Mouse (Mus musculus): ENCODE data around the gene Dcst2. TPM values are rescaled to one million over a fixed set of nuclear protein-coding genes. Genes with fewer than 3 reads are reported as not detected.
A peak's percentile ranks its signal among the peaks of the same experiment; 100 is the strongest.

The Dcst2 gene
- polyA plus RNA-seq, 1 experiment from 2014 or later = 0.06 TPM

DNA sequence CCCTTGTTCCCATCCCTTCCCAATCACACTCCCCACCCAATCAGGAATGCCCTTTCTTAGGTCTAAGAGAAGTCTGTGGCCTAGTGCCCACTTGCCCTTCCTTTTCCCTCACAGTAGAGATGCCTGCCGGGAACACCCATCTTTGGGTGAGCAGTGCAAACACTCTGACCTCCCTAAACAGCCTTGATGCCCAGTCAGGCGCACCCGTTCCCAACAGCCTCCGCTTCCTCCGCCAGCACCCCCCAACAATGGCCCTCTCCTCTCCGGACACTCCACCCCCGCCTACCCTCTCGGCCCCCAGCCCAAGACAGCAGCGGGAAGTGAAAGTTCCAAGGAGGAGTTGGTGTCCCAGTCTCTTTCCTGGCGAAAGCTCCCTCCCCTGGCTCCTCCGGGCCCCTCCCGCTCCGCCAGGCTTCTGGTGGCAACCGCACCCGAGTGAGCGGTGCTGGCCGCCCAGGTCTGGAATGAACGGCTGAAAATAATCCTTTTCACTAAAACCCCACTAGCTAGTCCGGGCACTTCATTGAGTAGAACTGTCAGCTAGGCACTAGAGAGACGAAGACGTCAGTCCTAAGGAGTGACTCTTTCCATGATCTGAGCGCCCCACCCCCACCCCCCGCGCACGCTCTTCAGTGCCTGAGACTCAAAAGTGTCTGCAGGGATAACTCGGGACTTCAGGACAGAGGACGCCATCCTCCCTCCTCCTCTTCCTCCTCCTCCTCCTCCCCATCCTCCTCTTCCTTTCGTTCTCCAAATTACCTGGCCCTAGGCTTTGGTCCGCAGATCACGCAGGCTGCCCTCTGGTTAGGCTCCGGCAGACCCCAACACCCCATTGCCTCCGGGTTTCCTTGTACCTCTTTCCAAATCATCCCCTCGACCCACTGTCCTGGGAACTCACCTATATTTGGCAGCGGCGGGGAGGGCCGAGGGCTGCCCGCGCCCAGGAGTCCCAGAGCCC, 12.6 kb upstream of the Dcst2 start:
- ATAC-seq = peak; percentile 43; the same call in 1 of the 2 replicates
- H3K4me3 ChIP-seq = peak overlapping the region; percentile 62
- peak overlapping the region; percentile 76 for H3K9ac ChIP-seq
- WGBS = 1% methylated on average over 38 of the region's 38 CpGs
- H3K27me3 ChIP-seq = peaks cover 33% of the 10 kb centered on the region
- H3K36me3 ChIP-seq (ENCODE audit: poor library complexity, severe bottlenecking) = peaks cover 12% of the 10 kb centered on the region; the same call in 1 of the 2 replicates
- peak overlapping the region; percentile 94 for H3K4me2 ChIP-seq
- peaks cover 20% of the 10 kb centered on the region for H3K4me1 ChIP-seq
- H3K9me3 ChIP-seq (replicated peaks) = no peaks in the 10 kb centered on the region
- peak overlapping the region; percentile 69; the same call in 1 of the 2 replicates for H3K27ac ChIP-seq

DNA sequence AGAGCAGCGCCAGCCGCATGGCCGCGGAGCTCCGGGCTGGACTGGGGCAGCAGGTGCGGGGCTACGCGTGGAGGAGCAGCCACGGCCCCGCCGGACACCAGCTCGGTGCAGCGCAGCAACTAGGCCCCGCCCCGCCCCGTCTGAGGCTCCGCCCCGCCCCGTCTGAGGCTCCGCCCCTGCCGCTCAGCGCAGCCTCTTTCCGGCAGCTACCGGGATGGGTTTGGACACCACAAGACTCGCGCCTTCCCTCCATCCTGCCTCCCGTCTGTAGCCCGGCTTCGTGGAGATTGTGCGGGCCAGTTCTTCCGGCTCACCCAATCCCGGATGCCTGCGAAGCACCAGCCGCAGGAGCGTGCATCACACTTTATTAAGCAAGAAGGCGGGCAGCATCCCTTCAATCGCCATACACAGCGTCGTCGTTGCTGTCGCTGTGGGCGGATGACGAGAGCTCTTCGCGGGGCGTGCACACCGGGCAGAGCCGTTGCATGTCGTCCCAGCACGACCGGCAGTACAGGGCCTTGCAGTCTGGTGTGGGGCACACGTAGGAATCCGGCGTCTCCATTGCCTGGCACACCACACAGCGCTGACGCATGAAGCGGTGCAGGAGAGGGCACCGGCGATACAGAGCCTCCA, 11.8 kb upstream of the Dcst2 start, which contains the start of gene Adam15:
Gene Adam15, minus strand, starts transcription at position 128 of the 633 bp plus-strand sequence.
- Histone ChIP-seq H3K9me3 (replicated peaks) (no peaks in the 10 kb centered on the region), H3K4me2 (peak within 1 kb of the TSS; percentile 94), H3K27me3 (peaks cover 33% of the 10 kb centered on the region), H3K4me1 (peaks cover 22% of the 10 kb centered on the region), H3K4me3 (peak within 1 kb of the TSS; percentile 62), H3K27ac (peak within 1 kb of the TSS; percentile 69), H3K9ac (peak within 1 kb of the TSS; percentile 76), H3K36me3 (ENCODE audit: poor library complexity, severe bottlenecking) (peaks cover 9% of the 10 kb centered on the region; the same call in 1 of the 2 replicates)
- peak; percentile 96 for ATAC-seq
- WGBS = 1% methylated on average over 48 of the region's 59 CpGs

DNA sequence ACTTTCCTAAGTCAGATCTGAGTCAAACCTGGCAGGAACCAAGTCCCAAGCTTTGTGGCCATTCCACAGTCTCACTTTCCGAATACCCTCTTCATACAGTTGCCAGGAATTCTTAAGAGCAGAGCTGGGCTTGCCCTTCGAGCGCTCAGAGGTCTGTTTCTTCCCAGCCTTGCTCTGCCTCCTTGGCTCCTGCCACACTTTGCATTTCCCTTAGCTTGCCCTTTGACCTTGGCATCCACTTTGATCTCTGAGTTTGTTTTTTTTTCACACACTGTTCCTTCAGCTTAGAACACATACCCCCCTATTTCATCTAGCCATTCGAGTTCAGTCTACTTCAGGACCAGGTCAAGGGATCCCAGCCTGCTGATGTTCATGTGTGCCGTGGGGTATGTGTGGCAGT, 10.5 kb upstream of the Dcst2 start:
- H3K4me1 ChIP-seq = peaks cover 23% of the 10 kb centered on the region
- no peaks in the 10 kb centered on the region for H3K9me3 ChIP-seq (replicated peaks)
- no peak overlapping the region for H3K4me2 ChIP-seq
- 81% methylated on average over 5 of the region's 5 CpGs for WGBS
- H3K4me3 ChIP-seq = no peak overlapping the region
- H3K27ac ChIP-seq = no peak overlapping the region
- no peak for ATAC-seq
- H3K27me3 ChIP-seq = peaks cover 42% of the 10 kb centered on the region
- H3K9ac ChIP-seq = no peak overlapping the region
- 0 out of 2 replicates have a peak, but pooled peaks cover under 1% of the 10 kb centered on the region for H3K36me3 ChIP-seq (ENCODE audit: poor library complexity, severe bottlenecking)

DNA sequence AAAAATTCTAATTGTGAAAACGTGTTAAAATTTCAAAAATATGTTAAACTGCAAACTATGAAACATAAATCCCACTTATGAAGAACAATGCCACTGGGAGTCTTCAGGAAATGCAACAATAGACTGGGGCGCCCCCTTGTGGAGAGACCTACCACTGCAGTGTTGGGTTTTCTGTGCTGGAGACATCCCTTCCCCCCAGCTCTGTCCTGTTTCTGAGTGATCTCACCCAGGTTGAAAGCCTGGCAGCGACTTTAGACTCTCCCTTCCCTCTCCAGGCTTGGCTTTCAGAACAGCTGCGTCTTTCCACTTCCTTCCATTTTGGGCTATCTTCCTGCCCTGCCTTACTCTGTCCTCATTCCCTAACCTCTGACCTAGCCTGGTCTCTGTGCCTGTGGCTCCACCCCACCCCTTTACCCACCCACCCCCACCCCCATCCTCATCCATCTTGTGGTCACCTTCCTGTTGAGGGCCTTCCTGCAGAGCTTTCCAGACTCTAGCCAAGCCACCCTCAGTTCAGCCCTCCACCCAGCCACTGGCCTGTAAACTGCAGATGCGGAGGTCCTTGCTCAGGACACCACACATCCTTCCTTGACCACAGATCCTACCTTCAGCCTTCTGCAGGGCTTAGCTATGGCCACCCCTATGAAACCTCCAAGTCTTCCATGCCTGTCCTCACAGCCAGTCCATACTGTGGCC, 6.8 kb upstream of the Dcst2 start:
- H3K27ac ChIP-seq = no peak overlapping the region
- ATAC-seq = peak; percentile 28; the same call in 1 of the 2 replicates
- no peaks in the 10 kb centered on the region for H3K36me3 ChIP-seq (ENCODE audit: poor library complexity, severe bottlenecking)
- no peak overlapping the region for H3K4me3 ChIP-seq
- H3K4me1 ChIP-seq = peaks cover 11% of the 10 kb centered on the region; the same call in 1 of the 2 replicates
- 22% methylated on average over 5 of the region's 5 CpGs for WGBS
- H3K9ac ChIP-seq = no peak overlapping the region; the same call in 1 of the 2 replicates
- H3K27me3 ChIP-seq = peaks cover 27% of the 10 kb centered on the region; the same call in 1 of the 2 replicates
- H3K9me3 ChIP-seq (replicated peaks) = no peaks in the 10 kb centered on the region
- H3K4me2 ChIP-seq = no peak overlapping the region

GRCm38 (mm10) chr3:89355512-89355902, 6.3 kb upstream of the Dcst2 start:
- Histone ChIP-seq H3K27ac (no peak overlapping the region), H3K4me2 (no peak overlapping the region), H3K36me3 (ENCODE audit: poor library complexity, severe bottlenecking) (no peaks in the 10 kb centered on the region), H3K27me3 (peaks cover 26% of the 10 kb centered on the region; the same call in 1 of the 2 replicates), H3K9ac (no peak overlapping the region; the same call in 1 of the 2 replicates), H3K4me1 (peaks cover 6% of the 10 kb centered on the region; the same call in 1 of the 2 replicates), H3K4me3 (no peak overlapping the region), H3K9me3 (replicated peaks) (no peaks in the 10 kb centered on the region)
- WGBS = 85% methylated on average over 6 of the region's 6 CpGs
- ATAC-seq = no peak

GRCm38 (mm10) chr3:89356029-89356428, 5.7 kb upstream of the Dcst2 start:
- H3K4me3 ChIP-seq = no peak overlapping the region
- peaks cover 22% of the 10 kb centered on the region; the same call in 1 of the 2 replicates for H3K27me3 ChIP-seq
- 0 out of 2 replicates have a peak overlapping the region, but pooled peaks have one; percentile 31 for H3K9ac ChIP-seq
- no peak for ATAC-seq
- H3K4me2 ChIP-seq = no peak overlapping the region
- 0 out of 2 replicates have a peak, but pooled peaks cover 2% of the 10 kb centered on the region for H3K4me1 ChIP-seq
- no peaks in the 10 kb centered on the region for H3K9me3 ChIP-seq (replicated peaks)
- no peak overlapping the region for H3K27ac ChIP-seq
- H3K36me3 ChIP-seq (ENCODE audit: poor library complexity, severe bottlenecking) = no peaks in the 10 kb centered on the region
- 75% methylated on average over 9 of the region's 9 CpGs for WGBS

GRCm38 (mm10) chr3:89359630-89360029, 2.1 kb upstream of the Dcst2 start:
- Histone ChIP-seq H3K27ac (no peak overlapping the region), H3K36me3 (ENCODE audit: poor library complexity, severe bottlenecking) (no peaks in the 10 kb centered on the region), H3K9ac (no peak overlapping the region), H3K4me2 (no peak overlapping the region), H3K4me3 (no peak overlapping the region), H3K27me3 (0 out of 2 replicates have a peak, but pooled peaks cover 9% of the 10 kb centered on the region), H3K4me1 (0 out of 2 replicates have a peak, but pooled peaks cover 2% of the 10 kb centered on the region), H3K9me3 (replicated peaks) (no peaks in the 10 kb centered on the region)
- ATAC-seq = no peak
- WGBS = 80% methylated on average over 6 of the region's 6 CpGs

DNA sequence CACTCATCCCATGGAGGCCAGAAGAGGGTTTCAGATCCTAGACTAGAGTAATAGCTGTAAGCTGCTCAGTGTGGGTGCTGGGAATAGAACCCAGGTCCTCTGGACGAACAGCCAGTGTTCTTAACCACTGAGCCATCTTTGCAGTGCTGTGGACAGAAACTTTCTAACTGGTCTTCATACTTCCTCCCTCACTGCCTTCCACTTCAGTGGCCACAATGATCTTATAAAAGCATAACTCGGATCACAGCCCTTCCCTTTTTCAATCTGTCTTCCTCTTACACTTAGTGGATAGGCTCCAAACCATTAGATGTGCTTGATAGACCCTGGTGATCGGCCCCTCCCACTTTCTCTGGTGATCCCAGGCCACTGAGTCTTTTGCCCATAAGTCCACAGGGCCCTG, 1.5 kb upstream of the Dcst2 start:
- Histone ChIP-seq H3K27ac (no peak overlapping the region), H3K27me3 (0 out of 2 replicates have a peak, but pooled peaks cover 11% of the 10 kb centered on the region), H3K9ac (no peak overlapping the region), H3K4me1 (no peaks in the 10 kb centered on the region), H3K4me3 (no peak overlapping the region), H3K36me3 (ENCODE audit: poor library complexity, severe bottlenecking) (no peaks in the 10 kb centered on the region), H3K4me2 (no peak overlapping the region), H3K9me3 (replicated peaks) (no peaks in the 10 kb centered on the region)
- ATAC-seq = no peak
- WGBS = 76% methylated on average over 3 of the region's 3 CpGs

- 0 out of 2 replicates have a peak, but pooled peaks cover 5% of the 10 kb centered on the region for H3K27me3 ChIP-seq
- no peak overlapping the region for H3K27ac ChIP-seq
- H3K36me3 ChIP-seq (ENCODE audit: poor library complexity, severe bottlenecking) = no peaks in the 10 kb centered on the region
- no peaks in the 10 kb centered on the region for H3K4me1 ChIP-seq
- no peak overlapping the region for H3K4me2 ChIP-seq
- H3K4me3 ChIP-seq = no peak overlapping the region
- 57% methylated on average over 8 of the region's 8 CpGs for WGBS
- no peak for ATAC-seq
- 0 out of 2 replicates have a peak overlapping the region, but pooled peaks have one; percentile 34 for H3K9ac ChIP-seq
- H3K9me3 ChIP-seq (replicated peaks) = no peaks in the 10 kb centered on the region
Observed at GRCm38 (mm10) chr3:89364631-89365030, 2.9 kb downstream of the Dcst2 start.

GRCm38 (mm10) chr3:89365153-89365485, 3.3 kb downstream of the Dcst2 start, which contains the start of gene Dcst1:
Gene Dcst1, minus strand, starts transcription at chr3:89365253.
- ATAC-seq = no peak
- no peak within 1 kb of the TSS for H3K27ac ChIP-seq
- no peaks in the 10 kb centered on the region for H3K9me3 ChIP-seq (replicated peaks)
- 0 out of 2 replicates have a peak within 1 kb of the TSS, but pooled peaks have one; percentile 34 for H3K9ac ChIP-seq
- no peak within 1 kb of the TSS for H3K4me2 ChIP-seq
- H3K4me3 ChIP-seq = no peak within 1 kb of the TSS
- H3K36me3 ChIP-seq (ENCODE audit: poor library complexity, severe bottlenecking) = no peaks in the 10 kb centered on the region
- H3K27me3 ChIP-seq = 0 out of 2 replicates have a peak, but pooled peaks cover 5% of the 10 kb centered on the region
- H3K4me1 ChIP-seq = no peaks in the 10 kb centered on the region
- WGBS = 80% methylated on average over 11 of the region's 11 CpGs

All from forebrain, embryonic 13.5 days (tissue).